Mouse (Mus musculus) lung, postnatal 0 days (tissue): Measurements from ENCODE around the gene Otor. TPM values are rescaled to one million over a fixed set of nuclear protein-coding genes. Genes with fewer than 3 reads are reported as not detected.

ENCODE experiments used
- ATAC-seq: fragments of 200-750 bp; cut with Nextera tagmentation; 2 replicates; pipeline ENCODE4 v1.8.0; 2017; ENCODE audit warnings: moderate library complexity
- DNase-seq: peaks from one replicate; pipeline ENCODE4 v3.0.0-alpha.2; 2016; ENCODE audit warnings: low spot score
- H3K27ac ChIP-seq: fragments of 300-500 bp; sonication (generic); 2 replicates; pipeline ENCODE4 v1.5.1; 2014; ENCODE audit warnings: antibody characterized with exemption, mild to moderate bottlenecking, low read length, mixed read lengths
- H3K27me3 ChIP-seq: fragments of 300-500 bp; sonication (generic); replicated peaks from 2 replicates; pipeline ENCODE4 v1.6.1; 2014; ENCODE audit warnings: low read length, mixed read lengths; ENCODE audit not compliant: insufficient read depth
- H3K36me3 ChIP-seq: fragments of 300-500 bp; sonication (generic); 2 replicates; pipeline ENCODE4 v1.6.1; 2014; ENCODE audit warnings: low read length, mixed read lengths; ENCODE audit not compliant: insufficient read depth
- H3K4me1 ChIP-seq: fragments of 300-500 bp; sonication (generic); 2 replicates; pipeline ENCODE4 v1.6.1; 2014; ENCODE audit warnings: antibody characterized with exemption, low read depth, low read length, mixed read lengths; ENCODE audit not compliant: insufficient read depth
- H3K4me2 ChIP-seq: fragments of 300-500 bp; sonication (generic); replicated peaks from 2 replicates; pipeline ENCODE4 v1.6.1; 2014; ENCODE audit warnings: low read depth, mild to moderate bottlenecking, low read length, moderate library complexity, mixed read lengths
- H3K4me3 ChIP-seq: fragments of 300-500 bp; sonication (generic); 2 replicates; pipeline ENCODE4 v1.5.1; 2014; ENCODE audit warnings: low read depth, low read length
- H3K9ac ChIP-seq: fragments of 300-500 bp; sonication (generic); replicated peaks from 2 replicates; pipeline ENCODE4 v1.6.1; 2014; ENCODE audit warnings: low read depth, mild to moderate bottlenecking
- H3K9me3 ChIP-seq: fragments of 300-500 bp; sonication (generic); 2 replicates; pipeline ENCODE4 v1.6.1; 2016; ENCODE audit warnings: low read length, mixed read lengths
- CTCF ChIP-seq: IDR thresholded peaks from 2 replicates; pipeline ENCODE4 v1.5.1; 2016; ENCODE audit warnings: antibody characterized with exemption, mild to moderate bottlenecking
- EP300 ChIP-seq: IDR thresholded peaks from 2 replicates; pipeline ENCODE4 v1.6.1; 2016; ENCODE audit warnings: antibody characterized with exemption, mild to moderate bottlenecking, control low read depth
- WGBS: fragments of 180-500 bp; shearing (Covaris S2); extraction: QIAGEN DNeasy Blood & Tissue Kit; methylation state at CpG from one replicate; pipeline ENCODE4 v1.1.7; 2014; 5-methylcytosine and 5-hydroxymethylcytosine counted together
- polyA plus RNA-seq: library from polyadenylated mRNA; unstranded; fragments of >200 nt; fragmentation: Nextera tagmentation; extraction: Ambion mirVana; gene quantifications from 2 replicates; pipeline ENCODE4 v1.2.1, GENCODE M21; 2015

Otor gene
- polyA plus RNA-seq, 1 experiment from 2014 or later = not detected

DNA sequence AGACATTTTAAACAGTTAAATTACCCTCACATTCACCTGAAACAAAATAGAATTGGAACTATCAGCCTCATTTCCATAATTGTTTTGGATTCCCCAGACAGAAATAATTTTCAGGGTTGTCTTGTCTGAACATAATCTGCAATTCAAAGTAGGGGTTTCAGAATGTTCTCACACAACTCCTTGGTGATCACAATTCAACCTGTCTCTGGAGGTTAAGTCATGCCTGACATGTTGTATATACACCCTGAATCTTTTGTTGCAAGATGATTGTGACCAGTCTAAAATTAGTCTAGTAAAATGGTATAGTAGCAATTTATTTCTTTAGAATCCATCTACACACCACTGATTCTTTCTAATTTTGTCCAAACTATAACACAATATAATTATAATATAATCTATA is 23.0 kb upstream of the Otor start:
- no peak overlapping the region for H3K9ac ChIP-seq
- no peak for DNase-seq

DNA sequence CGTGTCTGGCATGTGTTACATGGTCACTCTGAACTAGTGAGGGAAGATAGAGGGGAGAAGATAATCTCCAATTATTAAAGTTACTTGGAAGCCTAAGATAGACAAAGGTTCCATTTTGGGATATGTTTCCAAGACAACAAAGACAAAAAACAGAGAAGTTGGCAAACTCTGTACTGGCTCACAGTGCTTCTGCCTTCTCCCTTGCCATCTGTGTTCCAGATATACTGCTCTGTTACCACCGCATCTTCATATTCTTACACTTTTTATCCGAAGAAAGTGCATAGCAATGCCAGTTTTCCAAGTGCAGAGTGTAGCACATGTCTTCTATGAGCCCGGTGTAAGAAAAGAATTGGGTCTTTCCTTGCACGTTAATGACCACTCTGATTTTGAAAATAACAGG is 21.5 kb upstream of the Otor start:
- Histone ChIP-seq H3K27me3 (no peaks in the 10 kb centered on the region), H3K27ac (no peak overlapping the region), H3K9ac (no peak overlapping the region), H3K4me2 (no peak overlapping the region), H3K4me3 (no peak overlapping the region), H3K4me1 (no peaks in the 10 kb centered on the region), H3K9me3 (no peaks in the 10 kb centered on the region), H3K36me3 (no peaks in the 10 kb centered on the region)
- TF ChIP-seq CTCF (no peak), EP300 (no peak)
- DNase-seq (no peak), ATAC-seq (no peak)
- 59% methylated on average over 5 of the region's 5 CpGs for WGBS

More for the DNA sequence above, 23.0 kb upstream of the Otor start:
- no peaks in the 10 kb centered on the region for H3K4me1 ChIP-seq
- TF ChIP-seq CTCF (no peak), EP300 (no peak)
- no peaks in the 10 kb centered on the region for H3K27me3 ChIP-seq
- no peaks in the 10 kb centered on the region for H3K36me3 ChIP-seq
- no peak for ATAC-seq
- no peaks in the 10 kb centered on the region for H3K9me3 ChIP-seq
- H3K4me3 ChIP-seq = no peak overlapping the region
- no peak overlapping the region for H3K27ac ChIP-seq
- H3K4me2 ChIP-seq = no peak overlapping the region

DNA sequence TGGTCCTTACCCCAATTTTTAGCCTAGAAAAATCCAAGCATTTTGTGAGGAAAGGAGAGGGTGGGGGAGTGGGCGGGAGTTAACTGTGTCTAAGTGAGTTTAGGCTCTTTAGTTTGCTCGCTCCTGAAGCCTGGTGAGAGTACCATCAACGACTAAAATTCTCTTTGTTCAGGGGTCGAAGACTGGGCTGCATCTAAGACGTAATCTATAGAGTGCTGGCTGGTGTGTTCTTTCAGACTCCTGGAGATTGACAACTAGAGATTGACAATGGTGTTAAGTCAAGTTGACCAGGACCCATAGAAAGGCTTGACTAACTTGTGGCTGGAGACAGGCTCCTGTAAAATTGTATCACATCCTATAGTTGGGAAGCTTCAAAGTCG is 15.9 kb upstream of the Otor start:
- ATAC-seq = peak; percentile 5; the same call in 1 of the 2 replicates

DNA sequence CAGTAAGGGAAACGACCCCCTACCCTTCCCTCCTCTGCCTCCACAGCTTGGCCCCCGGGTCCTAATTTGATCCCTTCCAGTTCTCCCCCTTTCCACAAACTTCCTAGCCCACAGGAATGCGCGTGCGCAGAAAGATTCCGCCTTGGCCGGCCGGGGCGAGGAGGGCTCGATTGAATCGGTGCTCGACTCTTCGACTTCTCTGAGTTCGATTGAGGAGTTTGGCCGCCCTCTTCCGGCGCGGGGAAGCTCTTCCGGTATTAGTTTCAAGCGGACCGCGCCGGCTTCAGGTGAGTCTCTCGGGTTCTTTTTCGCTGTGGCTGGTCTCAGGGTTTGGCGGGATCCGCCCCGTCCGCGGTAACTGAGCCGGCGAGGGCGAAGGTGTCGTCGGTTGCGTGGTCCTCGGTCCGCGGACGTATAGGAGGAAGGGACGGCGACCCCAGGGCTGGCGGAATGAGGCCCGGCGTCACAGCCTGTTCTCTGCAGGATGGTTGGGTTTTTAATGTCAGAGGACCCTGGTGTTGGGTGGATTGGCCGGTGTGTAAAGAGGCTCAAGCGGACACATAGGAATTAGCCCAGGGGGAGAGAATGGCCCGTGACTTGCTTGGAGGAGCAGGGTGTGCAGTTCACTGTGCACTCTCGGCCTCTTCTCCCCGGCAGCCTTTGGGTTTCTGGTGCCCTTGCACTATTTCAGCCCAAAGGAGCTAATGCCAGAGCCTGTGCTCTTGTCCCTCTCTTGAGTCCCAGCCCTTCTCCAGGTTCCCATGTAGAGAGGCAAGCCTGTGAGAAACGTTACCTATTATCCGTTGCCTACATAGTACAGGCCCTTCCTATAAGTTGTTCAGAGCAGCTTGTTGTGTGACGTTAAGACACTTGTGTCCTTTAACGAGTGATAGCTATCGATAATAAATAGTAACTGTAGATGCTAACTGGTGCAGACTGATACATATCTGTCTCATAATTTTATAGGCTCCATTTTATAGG is 15.2 kb upstream of the Otor start, which contains the start of gene Snrpb2:
Gene Snrpb2 (plus strand): TSS at position 228 of the 981 bp plus-strand sequence.
- Histone ChIP-seq H3K4me1 (peaks cover 4% of the 10 kb centered on the region), H3K4me3 (peak within 1 kb of the TSS; percentile 78), H3K9ac (peak within 1 kb of the TSS; percentile 80), H3K27me3 (no peaks in the 10 kb centered on the region), H3K27ac (peak within 1 kb of the TSS; percentile 66; the same call in 1 of the 2 replicates), H3K9me3 (no peaks in the 10 kb centered on the region), H3K36me3 (no peaks in the 10 kb centered on the region; the same call in 1 of the 2 replicates), H3K4me2 (peak within 1 kb of the TSS; percentile 82)
- ATAC-seq = peak; percentile 94
- under 1% methylated on average over 54 of the region's 55 CpGs for WGBS
- TF ChIP-seq CTCF (peak; percentile 54), EP300 (no peak)
- DNase-seq = peak; percentile 96

More for the DNA sequence above, 15.9 kb upstream of the Otor start:
- WGBS = 46% methylated on average over 6 of the region's 6 CpGs
- H3K9ac ChIP-seq = peak overlapping the region; percentile 80
- peaks cover 4% of the 10 kb centered on the region for H3K4me1 ChIP-seq
- no peak for DNase-seq
- TF ChIP-seq EP300 (0 out of 2 replicates have a peak, but pooled peaks have one; percentile 17), CTCF (no peak)
- H3K36me3 ChIP-seq = no peaks in the 10 kb centered on the region; the same call in 1 of the 2 replicates
- H3K9me3 ChIP-seq = no peaks in the 10 kb centered on the region
- peak overlapping the region; percentile 82 for H3K4me2 ChIP-seq
- H3K4me3 ChIP-seq = peak overlapping the region; percentile 78
- H3K27me3 ChIP-seq = no peaks in the 10 kb centered on the region
- no peak overlapping the region; the same call in 1 of the 2 replicates for H3K27ac ChIP-seq

DNA sequence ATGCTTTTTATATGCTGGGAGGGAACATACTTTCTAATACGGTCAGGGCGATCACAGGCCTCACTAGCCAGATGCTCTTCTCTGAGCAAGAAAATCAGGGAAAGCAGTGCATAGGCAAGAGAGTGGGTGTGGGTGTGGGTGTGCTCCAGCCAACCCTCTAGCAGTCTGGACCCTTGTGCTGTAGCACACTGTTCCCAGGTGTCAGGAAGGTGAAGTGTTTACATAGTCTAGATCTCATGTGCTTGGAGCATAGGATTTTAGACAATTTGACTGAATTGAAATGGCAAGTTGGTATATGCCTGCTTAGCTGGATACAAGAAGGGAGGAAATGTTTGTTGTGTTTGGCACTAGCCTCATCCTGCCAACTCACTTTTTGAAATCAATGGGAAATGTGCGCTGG is 12.4 kb upstream of the Otor start:
- WGBS = 80% methylated on average over 3 of the region's 3 CpGs
- H3K4me3 ChIP-seq = no peak overlapping the region
- H3K27ac ChIP-seq = no peak overlapping the region
- no peak overlapping the region for H3K9ac ChIP-seq
- no peaks in the 10 kb centered on the region for H3K27me3 ChIP-seq
- H3K36me3 ChIP-seq = peaks cover 17% of the 10 kb centered on the region; the same call in 1 of the 2 replicates
- ATAC-seq (no peak), DNase-seq (no peak)
- no peak overlapping the region for H3K4me2 ChIP-seq
- peaks cover 4% of the 10 kb centered on the region for H3K4me1 ChIP-seq
- no peaks in the 10 kb centered on the region for H3K9me3 ChIP-seq
- TF ChIP-seq CTCF = no peak
- no peak for TF ChIP-seq EP300

DNA sequence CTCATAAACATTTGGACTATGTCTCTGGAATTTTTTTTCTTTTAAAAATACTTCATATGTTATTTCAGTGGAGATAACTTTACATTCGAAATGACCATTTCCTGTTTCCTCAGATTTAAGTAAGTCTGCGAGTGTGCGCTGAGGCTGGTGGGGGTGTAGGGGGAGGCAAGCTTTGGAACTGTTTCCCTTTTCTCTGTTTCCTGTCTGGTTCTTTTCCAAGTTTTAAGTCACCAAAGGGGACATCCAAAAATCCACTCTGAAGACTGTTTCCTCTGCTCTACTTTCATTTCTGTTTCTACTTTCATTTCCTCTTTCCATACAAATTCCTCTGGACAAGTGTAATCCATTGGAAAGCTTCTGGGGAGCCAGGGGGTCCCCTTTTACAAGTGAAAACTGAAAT is 3.4 kb downstream of the Otor start:
- H3K36me3 ChIP-seq = no peaks in the 10 kb centered on the region
- H3K27me3 ChIP-seq = no peaks in the 10 kb centered on the region
- peak; percentile 31 for DNase-seq
- H3K4me2 ChIP-seq = peak overlapping the region; percentile 27
- TF ChIP-seq CTCF (no peak), EP300 (no peak)
- no peak overlapping the region for H3K4me3 ChIP-seq
- H3K27ac ChIP-seq = no peak overlapping the region
- no peaks in the 10 kb centered on the region for H3K4me1 ChIP-seq
- no peak overlapping the region for H3K9ac ChIP-seq
- H3K9me3 ChIP-seq = no peaks in the 10 kb centered on the region
- WGBS = 28% methylated on average over 3 of the region's 3 CpGs
- ATAC-seq = no peak
